Mouse (Mus musculus) neural tube, embryonic 11.5 days (tissue): Measurements from ENCODE around the gene Arhgap21. TPM values are rescaled to one million over a fixed set of nuclear protein-coding genes. Genes with fewer than 3 reads are reported as not detected.

Experiments
- ATAC-seq: fragments of 200-750 bp; cut with Nextera tagmentation; 2 replicates; pipeline ENCODE4 v1.8.0; 2017; ENCODE audit warnings: moderate number of reproducible peaks, mild to moderate bottlenecking, moderate TSS enrichment, moderate library complexity; ENCODE audit not compliant: insufficient read depth, low FRiP score, low TSS enrichment
- DNase-seq: peaks from one replicate; pipeline ENCODE4 v3.0.0-alpha.2; 2015; ENCODE audit warnings: low spot score
- H3K27ac ChIP-seq: fragments of 300-500 bp; sonication (generic); 2 replicates; pipeline ENCODE4 v1.5.1; 2014; ENCODE audit warnings: low read depth, mild to moderate bottlenecking, low read length
- H3K27me3 ChIP-seq: fragments of 300-500 bp; sonication (generic); 2 replicates; pipeline ENCODE4 v1.6.1; 2014; ENCODE audit warnings: mild to moderate bottlenecking, low read length, mixed read lengths; ENCODE audit not compliant: control insufficient read depth, insufficient read depth
- H3K36me3 ChIP-seq: fragments of 300-500 bp; sonication (generic); 2 replicates; pipeline ENCODE4 v1.6.1; 2014; ENCODE audit warnings: mild to moderate bottlenecking, low read length, moderate library complexity, mixed read lengths; ENCODE audit not compliant: control insufficient read depth, insufficient read depth
- H3K4me1 ChIP-seq: fragments of 300-500 bp; sonication (generic); 2 replicates; pipeline ENCODE4 v1.6.1; 2014; ENCODE audit warnings: low read length, mixed read lengths; ENCODE audit not compliant: control insufficient read depth, insufficient read depth
- H3K4me2 ChIP-seq: fragments of 300-500 bp; sonication (generic); 2 replicates; pipeline ENCODE4 v1.6.1; 2014; ENCODE audit warnings: low read depth, mild to moderate bottlenecking, moderate library complexity
- H3K4me3 ChIP-seq: fragments of 300-500 bp; sonication (generic); 2 replicates; pipeline ENCODE4 v1.5.1; 2014; ENCODE audit warnings: low read depth, low read length
- H3K9ac ChIP-seq: fragments of 300-500 bp; sonication (generic); 2 replicates; pipeline ENCODE4 v1.6.1; 2014; ENCODE audit warnings: mild to moderate bottlenecking, low read length
- H3K9me3 ChIP-seq: fragments of 300-500 bp; sonication (generic); 2 replicates; pipeline ENCODE4 v1.6.1; 2016; ENCODE audit warnings: low read length; ENCODE audit not compliant: control insufficient read depth
- WGBS: fragments of 180-500 bp; shearing (Covaris S2); extraction: QIAGEN DNeasy Blood & Tissue Kit; methylation state at CpG from one replicate; pipeline ENCODE4 v1.1.7; 2014; 5-methylcytosine and 5-hydroxymethylcytosine counted together
- polyA plus RNA-seq: library from polyadenylated mRNA; unstranded; fragments of >200 nt; fragmentation: Nextera tagmentation; extraction: Ambion mirVana; gene quantifications from 2 replicates; pipeline ENCODE4 v1.2.1, GENCODE M21; 2014

Gene Arhgap21
- polyA plus RNA-seq, 1 experiment from 2014 or later = 50.0 TPM

DNA sequence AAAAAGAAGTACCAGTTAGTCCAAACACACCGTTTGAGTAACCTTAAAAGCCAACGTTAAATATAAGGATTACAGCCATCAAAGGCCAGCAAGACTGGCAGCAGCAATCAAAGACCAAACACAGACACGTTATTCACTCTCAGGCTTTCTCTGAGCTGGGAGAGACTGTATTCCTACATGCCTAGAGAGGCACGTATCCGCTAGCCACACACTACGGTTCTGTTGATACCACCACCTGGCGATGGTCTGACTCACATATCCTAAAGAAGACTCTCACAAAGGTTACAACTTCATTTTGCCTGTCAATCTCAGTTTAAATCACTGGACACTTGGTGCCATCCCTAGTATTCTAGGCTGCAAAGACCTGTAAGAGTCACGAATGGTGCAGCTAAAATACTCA lies 13.3 kb downstream of the Arhgap21 start:
- no peak for ATAC-seq
- H3K36me3 ChIP-seq = no peaks in the 10 kb centered on the region
- H3K27ac ChIP-seq = no peak overlapping the region
- H3K4me3 ChIP-seq = no peak overlapping the region
- no peaks in the 10 kb centered on the region for H3K27me3 ChIP-seq
- no peaks in the 10 kb centered on the region for H3K9me3 ChIP-seq
- H3K4me1 ChIP-seq = 0 out of 2 replicates have a peak, but pooled peaks cover 2% of the 10 kb centered on the region
- WGBS = 90% methylated on average over 8 of the region's 8 CpGs
- H3K9ac ChIP-seq = no peak overlapping the region
- no peak for DNase-seq
- no peak overlapping the region for H3K4me2 ChIP-seq

DNA sequence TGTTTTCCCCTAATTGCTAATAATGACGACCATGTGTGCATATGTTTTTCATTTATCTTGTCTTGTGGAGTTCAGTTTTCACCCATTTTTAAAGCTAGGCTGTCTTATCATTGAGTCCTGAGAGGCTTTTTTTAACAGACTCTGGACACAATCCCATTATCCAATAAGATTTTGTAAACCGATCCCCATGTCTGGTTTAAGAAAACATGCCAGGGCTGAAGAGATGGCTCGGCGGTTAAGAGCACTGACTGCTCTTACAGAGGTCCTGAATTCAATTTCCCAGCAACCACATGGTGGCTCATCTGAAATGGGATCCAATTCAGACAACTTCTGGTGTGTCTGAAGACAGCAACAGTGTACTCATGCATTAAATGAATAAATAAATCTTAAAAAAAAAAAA lies 16.0 kb downstream of the Arhgap21 start:
- DNase-seq (peak; percentile 0), ATAC-seq (no peak)
- H3K4me1 ChIP-seq = no peaks in the 10 kb centered on the region
- H3K27ac ChIP-seq = no peak overlapping the region
- no peak overlapping the region for H3K4me2 ChIP-seq
- H3K4me3 ChIP-seq = no peak overlapping the region
- H3K27me3 ChIP-seq = no peaks in the 10 kb centered on the region
- no peak overlapping the region for H3K9ac ChIP-seq
- no peaks in the 10 kb centered on the region for H3K36me3 ChIP-seq
- no peaks in the 10 kb centered on the region for H3K9me3 ChIP-seq
- WGBS = 71% methylated on average over 4 of the region's 4 CpGs

GRCm38 (mm10) chr2:20949168-20949567 lies 19.5 kb downstream of the Arhgap21 start:
- Histone ChIP-seq H3K9me3 (no peaks in the 10 kb centered on the region), H3K4me2 (no peak overlapping the region), H3K4me1 (peaks cover 2% of the 10 kb centered on the region; the same call in 1 of the 2 replicates), H3K27ac (no peak overlapping the region), H3K4me3 (no peak overlapping the region), H3K27me3 (no peaks in the 10 kb centered on the region), H3K9ac (no peak overlapping the region), H3K36me3 (no peaks in the 10 kb centered on the region)
- 84% methylated on average over 3 of the region's 3 CpGs for WGBS
- no peak for DNase-seq
- no peak for ATAC-seq

DNA sequence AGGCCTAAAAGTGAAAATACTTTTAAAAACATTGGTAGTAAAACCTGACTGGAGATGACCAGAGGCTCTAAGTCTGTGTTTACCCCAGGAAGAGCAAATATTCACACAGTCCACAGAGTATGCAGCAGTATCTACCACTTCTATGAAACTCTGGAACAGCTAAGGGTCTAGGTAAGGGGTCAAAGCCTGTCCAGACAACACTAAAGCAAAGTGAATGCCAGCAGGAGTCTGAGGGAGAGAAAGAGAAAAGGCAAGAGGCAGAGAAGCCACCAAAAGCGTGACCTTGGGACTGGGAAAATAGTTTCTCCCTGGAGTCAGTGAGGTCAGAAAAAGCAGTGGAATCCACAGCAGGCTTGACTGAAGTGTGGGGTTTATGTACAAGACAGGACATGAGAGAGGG lies 21.6 kb downstream of the Arhgap21 start:
- Histone ChIP-seq H3K9me3 (no peaks in the 10 kb centered on the region), H3K27me3 (no peaks in the 10 kb centered on the region), H3K9ac (no peak overlapping the region), H3K4me1 (peaks cover 19% of the 10 kb centered on the region), H3K27ac (no peak overlapping the region), H3K36me3 (no peaks in the 10 kb centered on the region), H3K4me2 (no peak overlapping the region), H3K4me3 (no peak overlapping the region)
- WGBS = 61% methylated on average over 1 of the region's 1 CpGs
- no peak for ATAC-seq
- no peak for DNase-seq

DNA sequence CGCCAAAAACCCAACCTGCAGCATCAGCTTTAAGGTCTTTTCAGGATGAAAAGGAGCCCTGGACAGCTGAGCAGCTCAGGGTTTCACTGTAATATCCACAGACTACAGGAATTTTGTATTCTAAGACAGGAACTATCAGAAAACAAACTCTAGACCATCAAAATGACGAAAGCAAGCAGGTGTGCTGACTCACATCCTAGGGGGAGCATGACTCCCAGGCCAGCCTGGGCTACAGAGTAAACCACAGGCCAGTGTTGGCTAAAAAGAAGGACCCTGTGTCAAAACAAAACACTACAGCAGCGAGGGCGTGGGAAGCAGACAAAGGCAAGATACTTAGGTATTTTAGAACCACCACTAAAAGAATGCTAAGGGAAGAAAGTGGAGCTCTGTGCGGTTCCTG lies 23.1 kb downstream of the Arhgap21 start:
- no peaks in the 10 kb centered on the region for H3K27me3 ChIP-seq
- peaks cover 25% of the 10 kb centered on the region for H3K4me1 ChIP-seq
- H3K9me3 ChIP-seq = no peaks in the 10 kb centered on the region
- DNase-seq (no peak), ATAC-seq (no peak)
- no peak overlapping the region for H3K4me3 ChIP-seq
- no peak overlapping the region for H3K27ac ChIP-seq
- 95% methylated on average over 5 of the region's 5 CpGs for WGBS
- H3K4me2 ChIP-seq = no peak overlapping the region
- no peaks in the 10 kb centered on the region for H3K36me3 ChIP-seq
- no peak overlapping the region for H3K9ac ChIP-seq

GRCm38 (mm10) chr2:20943730-20944454 lies 24.8 kb downstream of the Arhgap21 start:
- H3K27ac ChIP-seq = no peak overlapping the region

DNA sequence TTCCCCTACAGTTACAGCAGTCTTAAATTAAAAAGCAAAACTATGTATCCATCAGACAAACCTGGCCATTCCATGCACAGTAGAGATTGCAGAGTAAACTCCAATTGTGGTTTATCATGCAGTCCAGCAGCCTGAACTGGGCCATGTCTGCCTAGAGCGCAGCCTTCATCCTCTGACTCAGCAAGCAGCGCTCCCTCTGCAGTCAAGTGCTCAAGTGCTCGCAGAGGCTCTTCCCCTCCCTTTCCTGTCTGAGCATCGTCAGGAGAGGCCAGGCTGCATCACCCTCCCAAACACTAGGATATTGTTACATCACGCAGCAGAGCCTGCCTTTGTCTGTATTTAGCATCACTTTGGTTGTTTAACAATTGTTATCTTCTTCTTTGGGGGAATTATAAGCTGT lies 25.5 kb downstream of the Arhgap21 start:
- H3K36me3 ChIP-seq = no peaks in the 10 kb centered on the region
- no peak overlapping the region for H3K4me3 ChIP-seq
- 5% methylated on average over 5 of the region's 5 CpGs for WGBS
- DNase-seq (peak; percentile 50), ATAC-seq (peak; percentile 60)
- no peak overlapping the region for H3K4me2 ChIP-seq
- H3K27me3 ChIP-seq = no peaks in the 10 kb centered on the region
- H3K4me1 ChIP-seq = peaks cover 25% of the 10 kb centered on the region
- no peak overlapping the region for H3K27ac ChIP-seq
- no peak overlapping the region for H3K9ac ChIP-seq
- no peaks in the 10 kb centered on the region for H3K9me3 ChIP-seq

More at GRCm38 (mm10) chr2:20943730-20944454, 24.8 kb downstream of the Arhgap21 start:
- Histone ChIP-seq H3K4me3 (no peak overlapping the region), H3K4me1 (peaks cover 25% of the 10 kb centered on the region), H3K9me3 (no peaks in the 10 kb centered on the region), H3K9ac (no peak overlapping the region), H3K27me3 (no peaks in the 10 kb centered on the region), H3K4me2 (no peak overlapping the region), H3K36me3 (no peaks in the 10 kb centered on the region)
- WGBS = 30% methylated on average over 7 of the region's 7 CpGs
- DNase-seq (no peak), ATAC-seq (no peak; the same call in 1 of the 2 replicates)

GRCm38 (mm10) chr2:20942434-20943198 lies 26.1 kb downstream of the Arhgap21 start:
- DNase-seq (peak; percentile 34), ATAC-seq (peak; percentile 52; the same call in 1 of the 2 replicates)
- Histone ChIP-seq H3K27ac (no peak overlapping the region), H3K4me3 (no peak overlapping the region), H3K27me3 (no peaks in the 10 kb centered on the region), H3K9ac (no peak overlapping the region), H3K4me2 (no peak overlapping the region), H3K36me3 (no peaks in the 10 kb centered on the region), H3K9me3 (no peaks in the 10 kb centered on the region), H3K4me1 (peaks cover 25% of the 10 kb centered on the region)
- 38% methylated on average over 10 of the region's 10 CpGs for WGBS

DNA sequence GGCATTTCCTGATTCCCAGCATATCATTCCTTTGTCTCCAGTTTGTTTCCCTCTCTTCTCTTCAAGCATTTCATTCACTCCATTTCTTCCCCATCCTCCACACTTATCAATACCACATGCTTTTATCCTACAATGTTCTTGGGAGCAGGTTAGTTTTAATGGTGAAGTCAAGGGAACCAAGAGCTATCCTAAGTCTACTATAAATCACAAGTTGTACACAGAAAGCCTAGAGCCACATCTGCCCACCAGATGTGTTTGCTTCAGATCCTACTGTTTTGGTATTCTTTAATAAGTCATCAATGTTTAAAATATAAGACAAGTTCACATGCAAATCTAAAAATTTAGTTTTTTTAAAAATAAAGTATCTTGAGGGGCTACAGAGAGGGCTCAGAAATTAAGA lies 27.6 kb downstream of the Arhgap21 start:
- DNase-seq (no peak), ATAC-seq (no peak)
- H3K4me2 ChIP-seq = no peak overlapping the region
- H3K4me1 ChIP-seq = peaks cover 25% of the 10 kb centered on the region
- no peaks in the 10 kb centered on the region for H3K36me3 ChIP-seq
- no peak overlapping the region for H3K9ac ChIP-seq
- no peaks in the 10 kb centered on the region for H3K9me3 ChIP-seq
- H3K27me3 ChIP-seq = no peaks in the 10 kb centered on the region
- H3K4me3 ChIP-seq = no peak overlapping the region
- no peak overlapping the region for H3K27ac ChIP-seq
